Mouse (Mus musculus): ENCODE measurements around the gene Xylt2.
"Not testable (repeated sequence)": the region's sequence is repeated elsewhere in the genome, so short reads cannot be mapped to it uniquely, and the experiment has no call there.

Gene Xylt2

DNA sequence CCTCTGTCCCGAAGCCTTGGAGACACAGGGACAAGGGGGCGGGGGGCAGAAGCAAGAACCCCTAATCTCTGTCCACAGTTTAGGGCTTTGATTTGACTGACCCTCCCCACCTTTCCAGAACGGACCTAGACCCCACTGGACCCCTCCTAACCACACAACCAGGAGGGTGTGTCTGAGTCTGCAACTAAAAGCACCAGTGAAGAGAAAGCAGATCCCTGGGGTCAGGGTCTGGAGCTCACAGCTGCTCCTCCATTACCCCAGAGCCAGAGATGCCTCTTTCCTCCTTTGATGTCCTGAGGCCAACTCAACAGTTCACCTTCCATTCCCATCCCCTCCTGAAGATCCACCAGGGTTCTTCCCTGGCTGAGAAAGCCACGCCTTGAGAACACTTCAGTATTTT, 1.0 kb downstream of the Xylt2 start:
- no peak for DNase-seq (ENCODE audit: low spot score in 2 of 2)

DNA sequence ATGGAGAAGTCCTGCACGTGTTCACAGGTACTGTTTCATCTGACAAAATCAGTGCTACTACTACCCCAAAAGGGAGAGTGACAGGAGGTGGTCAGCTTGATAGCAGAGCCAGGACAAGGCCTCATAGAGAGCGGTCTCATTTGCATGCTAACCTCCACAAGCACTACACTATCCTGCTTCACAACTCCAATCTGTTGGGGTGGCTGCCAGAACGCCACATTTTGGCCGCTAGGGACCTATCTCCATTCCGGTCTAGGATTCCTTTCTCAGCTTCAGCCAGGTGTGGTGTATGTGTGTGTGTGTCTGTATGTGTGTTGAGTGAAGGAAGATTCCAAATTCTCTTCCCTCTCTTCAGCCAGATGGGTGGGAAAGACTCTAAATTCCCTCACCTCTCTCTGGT, 1.9 kb downstream of the Xylt2 start:
- no peak for DNase-seq (ENCODE audit: low spot score in 2 of 2)

DNA sequence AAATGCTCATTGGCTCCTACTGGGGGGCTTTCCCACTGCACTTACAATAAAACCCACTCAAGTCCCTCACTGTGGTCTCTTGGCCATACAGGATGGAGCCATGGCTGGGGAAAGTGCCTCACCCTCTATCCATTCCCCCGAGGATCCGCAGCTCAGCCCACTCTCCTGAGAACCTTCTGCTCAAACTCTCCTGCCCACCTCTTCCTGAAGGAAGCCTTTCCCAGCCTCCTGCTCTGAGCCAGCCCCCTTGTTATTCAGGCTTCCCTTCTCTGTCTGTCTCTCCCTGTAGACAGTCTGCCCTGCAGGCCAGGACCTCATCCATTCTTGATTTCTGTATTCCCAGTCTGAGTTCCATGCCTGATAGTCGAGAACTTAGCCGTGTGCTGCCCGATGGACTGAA, 2.3 kb downstream of the Xylt2 start:
- no peak for DNase-seq (ENCODE audit: low spot score in 2 of 2)

DNA sequence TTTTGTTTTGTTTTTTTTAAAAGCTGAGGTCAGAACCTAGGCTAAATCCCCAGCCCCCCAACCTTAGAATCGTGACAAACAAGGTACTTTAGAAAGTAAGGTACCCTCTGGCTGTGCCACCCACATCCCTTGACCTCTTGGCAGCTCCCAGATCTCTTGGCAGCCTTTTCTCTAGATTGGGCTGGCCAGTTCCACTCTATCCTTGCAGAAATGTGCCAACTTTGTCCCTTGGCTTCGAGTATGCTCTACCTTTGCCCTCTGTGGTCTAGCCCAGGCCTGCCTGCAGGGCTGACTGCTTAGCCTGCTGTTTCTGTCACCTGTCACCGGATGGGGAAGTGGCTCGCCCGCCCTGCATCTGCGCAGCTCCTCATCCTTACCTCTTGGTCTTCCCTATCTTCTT, 12.0 kb downstream of the Xylt2 start:
- DNase-seq (ENCODE audit: low spot score in 2 of 2), result no peak

DNA sequence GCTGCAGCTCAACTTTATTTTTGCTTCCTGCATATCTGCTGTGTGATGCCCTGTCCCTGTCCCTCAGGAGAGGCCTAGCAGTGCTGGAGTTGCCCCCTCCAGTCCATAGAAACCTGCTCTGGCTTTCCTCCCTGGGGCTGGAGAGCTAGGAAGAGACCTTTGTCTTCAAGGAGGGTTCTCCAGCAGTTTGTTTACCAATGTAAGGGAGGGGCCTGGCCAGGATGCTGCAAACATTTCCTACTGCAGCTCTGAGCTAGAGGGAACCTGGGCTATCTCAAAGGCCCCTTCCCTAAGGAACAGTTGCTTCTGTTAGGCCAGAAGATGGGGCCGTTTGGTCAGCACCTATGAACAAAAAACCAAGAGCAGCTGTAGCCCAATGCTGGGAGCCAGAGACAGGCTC, 16.0 kb downstream of the Xylt2 start:
- DNase-seq (ENCODE audit: low spot score in 2 of 2), result no peak

DNA sequence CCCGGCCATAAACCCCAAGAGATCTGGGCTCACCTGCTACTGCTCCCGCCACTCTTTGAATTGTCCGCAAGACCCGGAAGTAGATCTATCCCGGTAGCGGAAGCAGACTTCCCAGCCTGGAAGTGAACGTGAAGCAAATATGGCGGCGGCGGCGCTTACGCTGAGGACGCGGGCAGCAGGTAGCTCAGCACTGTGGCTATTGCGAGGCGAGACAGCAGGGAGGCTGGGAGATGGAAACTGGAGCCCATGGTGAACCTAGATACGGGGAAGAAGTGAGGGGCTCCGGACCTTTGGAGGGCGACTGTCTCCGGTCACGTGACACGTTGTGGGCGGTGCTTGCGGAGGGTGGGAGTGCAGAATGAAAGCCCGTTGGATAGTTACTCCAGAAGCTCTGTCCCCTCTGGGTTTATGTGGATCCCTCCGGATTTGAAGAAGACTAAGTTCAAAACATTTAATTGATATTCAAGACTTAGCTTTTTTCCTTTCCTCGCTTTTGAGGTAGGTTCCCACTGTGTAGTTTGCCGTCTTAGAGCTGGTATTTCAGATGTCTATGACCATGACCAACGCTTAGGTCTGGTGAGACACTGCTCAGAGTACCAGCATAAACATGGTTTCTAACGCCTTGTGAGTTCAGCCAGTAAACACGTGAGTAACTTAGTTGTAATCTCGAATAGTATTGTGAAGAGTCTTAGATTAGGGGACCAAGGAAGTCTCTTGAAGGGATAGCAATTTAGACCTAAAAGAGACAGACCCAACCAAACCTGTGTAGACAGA, 23.5 kb downstream of the Xylt2 start, which contains the start of the genes Mrpl27 and Eme1:
Mrpl27 (plus strand) TSS at position 105 of the 774 bp plus-strand sequence.
Eme1 (minus strand) TSS at position 302 of the 774 bp plus-strand sequence.
- peak; percentile 72 to 78 for DNase-seq (ENCODE audit: low spot score in 2 of 2)

DNA sequence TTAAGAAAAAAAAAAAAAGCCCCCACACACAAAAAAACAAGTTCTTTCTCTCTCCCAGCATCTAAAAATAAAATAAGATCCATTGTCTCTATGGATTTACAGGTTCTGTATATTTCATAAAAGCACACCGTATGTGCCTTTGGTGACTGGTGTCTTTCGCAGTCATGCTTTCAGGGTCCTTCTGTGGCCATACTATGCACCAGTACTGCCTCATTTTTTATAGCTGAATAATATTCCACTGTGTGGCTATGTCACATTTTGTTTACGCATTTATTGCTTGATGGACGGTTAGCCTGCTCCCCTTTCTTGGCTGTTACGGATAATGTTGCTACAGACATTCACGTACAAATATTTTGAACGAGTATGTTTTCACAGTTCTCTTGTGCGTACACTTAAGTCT, 24.3 kb downstream of the Xylt2 start:
- DNase-seq (ENCODE audit: low spot score in 2 of 2), result no peak

DNA sequence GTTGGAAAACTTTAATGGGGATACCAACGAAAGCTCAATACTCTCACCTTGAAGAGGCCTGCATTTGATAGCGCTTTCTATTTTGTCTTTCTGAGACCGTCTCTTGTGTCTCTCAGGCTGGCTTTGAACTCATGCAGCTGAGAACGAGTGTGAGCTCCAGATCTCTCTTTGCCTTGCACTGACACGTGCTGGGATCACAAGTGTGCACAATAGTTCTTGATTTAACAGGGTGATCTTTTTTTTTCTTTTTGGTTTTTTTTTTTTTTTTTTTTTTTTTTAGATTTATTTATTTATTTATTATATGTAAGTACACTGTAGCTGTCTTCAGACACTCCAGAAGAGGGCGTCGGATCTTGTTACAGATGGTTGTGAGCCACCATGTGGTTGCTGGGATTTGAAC, 26.1 kb downstream of the Xylt2 start:
- DNase-seq (ENCODE audit: low spot score in 2 of 2), result not testable (repeated sequence)

DNA sequence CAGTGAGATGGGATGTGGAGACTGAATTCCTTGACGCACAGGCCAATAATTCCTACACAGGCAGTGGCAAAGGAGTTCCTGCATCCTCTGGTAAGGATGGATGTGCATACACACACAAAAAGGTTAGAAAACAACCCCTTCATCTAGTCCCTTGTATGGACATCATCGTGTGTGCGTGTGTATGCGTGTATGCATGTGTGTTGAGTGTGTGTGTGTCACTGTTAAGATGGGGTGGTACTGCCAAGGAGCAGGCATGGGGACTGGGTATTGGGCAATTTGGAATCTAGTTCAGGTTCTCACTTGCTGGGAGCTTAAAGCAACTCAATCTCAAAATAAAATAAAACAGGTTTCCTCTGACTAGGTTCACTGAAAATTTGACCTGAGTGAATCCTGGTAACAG, 30.9 kb downstream of the Xylt2 start:
- no peak for DNase-seq (ENCODE audit: low spot score in 2 of 2)

DNA sequence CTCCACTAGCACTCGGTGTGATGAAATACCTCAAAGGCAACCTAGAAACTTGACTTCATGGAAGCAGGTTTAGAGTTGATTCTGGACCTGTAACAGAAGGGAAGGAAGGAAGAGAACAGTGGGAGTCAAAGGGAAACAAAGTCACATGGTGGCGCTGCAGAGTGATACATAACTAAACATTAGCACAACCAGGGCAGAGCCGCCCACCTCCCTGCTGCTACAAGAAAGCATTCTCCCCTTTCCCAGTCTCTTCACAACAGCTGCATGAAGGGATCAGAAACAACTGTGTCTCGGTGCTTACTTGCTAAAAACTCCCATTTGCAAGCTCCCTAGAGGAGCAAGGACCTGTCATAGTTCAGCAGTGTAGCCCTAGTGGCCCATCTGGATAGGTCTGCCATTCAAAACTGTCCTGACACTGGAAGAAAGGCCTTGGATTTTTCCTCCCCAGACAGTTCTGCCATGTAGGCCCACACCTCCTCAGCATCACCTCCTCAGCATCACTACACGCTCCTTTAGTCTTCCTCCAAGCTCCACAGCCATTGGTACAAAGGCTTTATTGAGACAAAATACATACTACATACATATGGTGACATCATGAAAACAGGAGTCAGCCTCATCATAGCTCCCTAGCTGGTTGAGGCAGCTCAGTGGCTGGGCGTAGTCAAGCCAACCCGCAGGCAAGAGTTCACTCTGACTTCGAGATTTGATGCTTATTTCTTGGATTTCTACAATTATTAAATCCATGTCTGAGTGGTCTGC, 32.7 kb downstream of the Xylt2 start:
- DNase-seq (ENCODE audit: low spot score in 2 of 2), result no peak

DNA sequence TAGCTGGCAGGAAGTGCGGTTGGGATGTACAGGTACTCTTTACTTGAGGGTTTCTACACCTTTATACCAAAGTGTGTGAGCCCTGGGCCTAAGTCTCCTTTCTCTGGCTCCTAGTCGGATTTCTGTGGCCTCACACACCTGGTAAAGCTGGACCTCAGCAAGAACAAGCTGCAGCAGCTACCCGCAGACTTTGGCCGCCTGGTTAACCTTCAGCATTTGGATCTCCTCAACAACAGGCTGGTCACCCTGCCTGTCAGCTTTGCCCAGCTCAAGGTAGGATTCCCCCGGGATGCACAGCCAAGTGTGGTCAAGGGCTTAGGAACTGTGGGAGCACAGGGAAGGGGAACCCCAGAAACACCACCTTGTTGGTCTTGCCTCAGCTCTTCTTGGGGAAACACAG, 42.9 kb downstream of the Xylt2 start:
- no peak for DNase-seq (ENCODE audit: low spot score in 2 of 2)

DNA sequence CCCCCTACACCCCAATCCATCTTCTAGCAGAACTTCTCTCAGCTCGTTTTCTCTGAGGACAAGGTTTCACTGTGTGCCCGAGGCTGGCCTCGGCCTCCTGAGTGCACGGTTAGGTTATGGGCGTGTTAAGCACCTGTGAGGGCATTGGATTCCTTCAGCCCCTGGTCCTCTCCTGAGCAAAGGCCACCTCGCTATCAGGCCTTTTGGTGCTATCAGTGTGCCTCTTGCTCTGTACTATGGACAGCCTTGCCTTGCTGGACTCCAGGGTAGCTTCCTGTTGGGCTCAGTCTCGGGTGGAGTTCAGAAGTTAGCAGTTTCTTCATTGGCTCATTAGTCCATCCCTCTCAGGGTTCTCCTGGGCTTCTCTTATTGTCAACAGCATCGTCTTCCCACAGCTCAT, 44.3 kb downstream of the Xylt2 start:
- no peak for DNase-seq (ENCODE audit: low spot score in 2 of 2)

DNA sequence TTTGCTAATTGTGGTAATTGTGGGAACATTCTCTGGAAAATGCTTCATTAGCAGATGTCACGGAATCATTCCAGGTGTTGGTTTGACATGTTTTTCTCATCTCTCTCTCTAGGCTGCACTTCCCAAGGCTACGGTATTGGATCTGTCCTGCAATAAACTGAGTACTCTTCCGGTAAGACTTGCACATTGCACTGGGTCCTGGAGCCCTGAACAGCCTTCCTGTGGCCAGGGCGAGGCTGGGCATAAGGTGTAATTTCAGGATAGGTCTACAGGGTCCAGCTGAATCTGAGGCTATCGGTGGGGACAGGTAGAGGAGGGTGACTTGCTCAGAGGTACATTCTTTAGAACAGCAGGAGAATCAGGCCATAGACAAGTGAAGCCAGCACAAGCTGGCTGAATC, 45.3 kb downstream of the Xylt2 start:
- no peak for DNase-seq (ENCODE audit: low spot score in 2 of 2)

DNA sequence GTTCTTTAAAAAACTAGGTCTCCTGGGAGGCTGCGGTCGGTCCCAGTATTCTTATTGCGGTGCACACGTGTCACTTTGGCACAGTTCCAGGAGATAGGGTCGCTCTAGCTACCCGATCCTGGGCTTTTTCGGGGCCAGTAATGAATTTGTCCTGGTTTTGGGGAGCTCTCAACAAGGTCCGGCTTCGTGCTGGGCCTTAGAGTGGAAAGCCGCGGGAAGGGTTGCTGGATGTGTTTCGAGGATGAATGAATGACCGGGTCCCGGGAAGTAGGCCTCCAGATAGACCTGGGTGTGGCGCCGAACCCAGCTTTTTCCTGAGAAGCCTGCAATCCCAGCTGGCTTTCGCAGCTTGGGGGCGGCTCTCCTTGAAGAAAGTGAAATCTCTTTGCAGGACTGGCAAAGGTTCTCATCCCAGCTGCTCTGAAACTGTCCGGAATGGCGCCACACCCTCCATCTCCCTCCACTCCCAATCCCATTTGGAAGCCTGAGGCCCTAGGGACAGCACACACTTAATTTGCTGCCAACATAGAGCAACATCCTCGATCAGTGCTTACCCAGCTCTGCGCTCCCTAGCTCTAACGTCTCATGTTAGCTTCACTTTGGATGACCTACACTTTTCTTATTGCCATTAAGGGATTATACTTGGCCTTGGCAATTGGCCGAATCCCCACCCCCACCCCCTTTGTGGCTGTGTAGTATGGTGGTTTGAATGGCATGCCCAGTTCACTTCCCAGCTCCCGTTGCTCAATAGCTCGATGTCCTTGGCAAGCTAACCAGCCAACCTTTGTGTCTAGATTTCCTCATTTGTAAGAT, 46.9 kb downstream of the Xylt2 start:
- peak in 1 of 2 experiments; percentile 23 for DNase-seq (ENCODE audit: low spot score in 2 of 2)

DNA sequence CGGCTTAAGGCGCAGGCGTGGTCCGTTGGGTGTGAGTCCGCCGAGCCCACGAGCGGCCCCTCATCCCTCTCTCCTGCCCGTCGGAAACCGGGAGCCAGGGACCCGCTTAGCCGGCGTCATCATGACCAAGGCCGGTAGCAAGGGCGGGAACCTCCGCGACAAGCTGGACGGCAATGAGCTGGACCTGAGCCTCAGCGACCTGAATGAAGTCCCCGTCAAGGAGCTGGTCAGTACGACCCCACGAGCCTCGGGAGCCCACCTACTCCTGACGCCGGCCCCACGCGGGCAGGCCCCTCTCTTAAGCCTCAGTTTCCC, 47.5 kb downstream of the Xylt2 start:
- peak in 1 of 2 experiments; percentile 22 for DNase-seq (ENCODE audit: low spot score in 2 of 2)

DNA sequence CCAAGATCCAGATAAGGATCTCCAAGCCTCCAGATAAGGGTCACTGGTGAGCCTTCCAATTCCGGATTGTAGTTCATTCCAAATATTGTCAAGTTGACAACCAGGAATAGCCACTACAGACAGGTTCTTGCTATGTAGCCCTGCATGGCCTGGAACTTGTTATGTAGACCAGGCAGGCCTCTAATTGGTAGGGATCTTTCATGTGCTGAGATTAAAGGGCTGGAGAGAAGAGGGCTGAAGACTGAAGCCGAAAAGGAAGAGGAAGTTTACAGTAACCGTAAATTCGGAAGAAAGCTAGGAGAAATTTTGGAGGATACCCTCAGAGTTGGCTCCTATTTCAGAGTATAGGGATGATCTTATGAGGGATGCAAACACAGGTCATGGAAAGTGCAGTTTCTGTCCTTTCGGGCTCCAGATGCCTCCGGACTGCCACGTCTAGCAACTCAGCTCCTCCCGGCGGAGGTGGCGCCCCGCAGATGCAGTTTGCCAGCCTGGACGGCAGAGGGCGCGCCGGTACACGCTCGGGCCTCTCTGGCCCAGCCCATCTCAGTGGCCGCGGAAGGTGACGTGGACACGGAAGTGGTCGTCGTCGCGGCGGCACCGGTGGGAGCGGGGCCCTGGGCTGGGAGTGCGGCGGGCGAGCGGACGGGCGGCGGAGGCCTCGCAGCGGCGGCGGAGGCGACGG, 48.0 kb downstream of the Xylt2 start, which contains the start of gene Lrrc59:
Lrrc59 (plus strand) TSS at position 569 of the 685 bp plus-strand sequence.
- DNase-seq (ENCODE audit: low spot score in 2 of 2), result peak; percentile 93

DNA sequence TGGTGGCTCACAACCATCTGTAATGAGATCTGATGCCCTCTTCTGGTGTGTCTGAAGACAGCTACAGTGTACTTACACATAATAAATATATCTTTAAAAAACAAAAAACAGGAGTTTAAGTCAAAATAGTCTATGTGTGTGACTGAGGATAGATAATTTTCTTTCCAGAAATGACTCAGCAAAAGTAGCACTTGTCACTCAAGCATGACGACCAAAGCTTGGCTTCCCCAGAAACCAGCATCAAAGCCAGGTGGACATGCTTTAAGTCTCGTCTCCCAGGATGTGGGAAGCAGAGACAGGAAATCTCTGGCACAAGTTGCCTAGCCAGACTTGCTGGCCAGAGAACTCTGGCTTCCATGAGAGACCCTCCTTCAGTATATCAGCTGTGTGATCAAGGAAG, 55.2 kb downstream of the Xylt2 start:
- no peak for DNase-seq (ENCODE audit: low spot score in 2 of 2)

DNA sequence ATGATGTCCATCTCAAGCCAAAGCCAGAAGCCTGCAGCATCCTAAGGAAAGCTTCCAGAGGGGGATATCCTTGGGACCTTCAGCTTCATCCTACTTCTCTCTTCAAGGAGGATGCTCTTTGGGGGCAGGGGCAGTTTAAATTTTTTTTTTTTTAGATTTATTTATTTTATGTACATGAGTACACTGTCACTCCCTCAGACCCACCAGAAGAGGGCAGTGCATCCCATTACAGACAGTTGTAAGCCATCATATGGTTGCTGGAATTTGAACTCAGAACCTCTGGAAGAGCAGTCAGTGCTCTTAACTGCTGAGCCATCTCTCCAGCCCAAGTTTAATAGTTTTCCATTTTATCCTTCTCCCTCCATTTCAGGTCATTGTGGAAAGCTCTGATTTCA, 55.9 kb downstream of the Xylt2 start:
- no peak for DNase-seq (ENCODE audit: low spot score in 2 of 2)

DNA sequence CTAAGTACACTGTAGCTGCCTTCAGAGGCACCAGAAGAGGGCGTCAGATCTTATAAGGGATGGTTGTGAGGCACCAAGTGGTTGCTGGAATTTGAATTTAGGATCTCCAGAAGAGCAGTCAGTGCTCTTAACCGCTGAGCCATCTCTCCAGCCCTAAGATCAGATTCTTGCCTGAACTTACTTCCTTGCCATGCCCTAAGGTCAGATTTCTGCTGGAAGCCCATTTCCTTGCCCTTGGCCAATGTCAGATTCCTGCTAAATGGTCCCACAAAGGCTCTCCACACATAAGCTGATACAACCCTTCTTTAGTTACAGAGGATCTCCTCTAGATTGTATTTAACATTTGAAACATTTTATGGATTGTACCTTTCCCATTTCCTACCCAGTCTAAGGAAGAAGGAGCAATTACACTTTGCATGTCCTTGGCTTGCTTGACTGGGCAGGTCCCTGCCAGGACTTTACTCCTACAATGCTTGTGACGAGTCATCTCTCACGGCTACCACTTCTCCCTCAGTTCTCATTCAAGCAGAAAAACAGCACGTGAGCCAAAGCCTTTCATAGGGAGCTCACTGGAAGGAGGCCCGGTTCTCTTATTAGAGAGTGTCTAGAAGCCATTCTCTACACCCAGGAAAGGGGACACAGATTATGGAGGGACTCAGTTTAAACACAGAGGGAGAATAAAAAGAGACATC, 56.4 kb downstream of the Xylt2 start:
- DNase-seq (ENCODE audit: low spot score in 2 of 2), result no peak

DNA sequence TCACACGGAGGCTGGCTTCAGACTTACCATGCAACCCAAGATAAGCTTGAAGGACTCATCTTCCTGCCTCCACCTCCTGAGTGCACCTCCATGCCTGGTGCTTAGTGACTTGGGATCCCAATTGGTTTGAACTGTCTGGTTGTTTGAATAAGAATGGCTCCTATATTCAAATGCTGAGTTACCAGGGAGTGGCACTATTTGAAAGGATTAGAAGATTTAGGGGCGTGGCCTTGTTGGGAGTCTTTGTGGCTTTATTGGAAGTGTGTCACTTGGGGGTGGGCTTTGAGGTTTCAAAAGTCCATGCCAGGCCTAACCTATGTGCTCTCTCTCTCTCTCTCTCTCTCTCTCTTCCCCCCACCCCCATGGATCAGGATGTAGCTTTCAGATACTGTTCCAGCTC, 59.7 kb downstream of the Xylt2 start:
- no peak for DNase-seq (ENCODE audit: low spot score in 2 of 2)

DNA sequence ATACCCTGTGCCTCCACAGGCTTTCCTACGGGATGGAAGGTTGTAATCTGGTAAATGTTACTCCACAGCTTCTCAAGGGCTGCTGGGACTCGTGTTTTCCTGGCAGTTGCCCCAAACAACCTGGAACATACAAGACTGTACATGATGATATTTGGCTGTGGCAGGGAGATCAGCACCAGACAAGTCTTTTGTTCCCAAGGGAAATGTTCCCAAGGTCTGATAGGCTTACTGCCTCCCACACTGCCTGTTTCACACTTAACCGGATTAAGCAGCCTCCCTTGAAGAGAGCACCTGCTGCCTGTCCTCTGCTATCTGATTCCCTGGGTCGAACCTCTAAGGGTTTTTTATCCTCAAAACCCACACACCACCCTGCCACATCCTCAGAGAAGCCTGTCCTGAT, 61.8 kb downstream of the Xylt2 start:
- DNase-seq (ENCODE audit: low spot score in 2 of 2), result no peak
